Mouse (Mus musculus) hindbrain, embryonic 15.5 days (tissue): ENCODE measurements around the gene Apon. TPM values are rescaled to one million over a fixed set of nuclear protein-coding genes. Genes with fewer than 3 reads are reported as not detected.

ENCODE experiments used
- ATAC-seq: fragments of 200-750 bp; cut with Nextera tagmentation; 2 replicates; pipeline ENCODE4 v1.8.0; 2017; ENCODE audit warnings: low read depth, moderate number of reproducible peaks, moderate TSS enrichment; ENCODE audit not compliant: low FRiP score
- H3K27ac ChIP-seq: fragments of 300-500 bp; sonication (generic); replicated peaks from 2 replicates; pipeline ENCODE4 v1.5.1; 2015; ENCODE audit warnings: mild to moderate bottlenecking, inconsistent platforms
- H3K27me3 ChIP-seq: fragments of 300-500 bp; sonication (generic); 2 replicates; pipeline ENCODE4 v1.6.1; 2015; ENCODE audit warnings: control low read depth, inconsistent platforms
- H3K36me3 ChIP-seq: fragments of 300-500 bp; sonication (generic); 2 replicates; pipeline ENCODE4 v1.6.1; 2015; ENCODE audit warnings: control low read depth, inconsistent platforms
- H3K4me1 ChIP-seq: fragments of 300-500 bp; sonication (generic); replicated peaks from 2 replicates; pipeline ENCODE4 v1.6.1; 2015; ENCODE audit warnings: control low read depth, inconsistent platforms
- H3K4me2 ChIP-seq: fragments of 300-500 bp; sonication (generic); 2 replicates; pipeline ENCODE4 v1.6.1; 2015; ENCODE audit warnings: moderate library complexity, mild to moderate bottlenecking, inconsistent platforms
- H3K4me3 ChIP-seq: fragments of 300-500 bp; sonication (generic); 2 replicates; pipeline ENCODE4 v1.5.1; 2015; ENCODE audit warnings: mild to moderate bottlenecking, inconsistent platforms
- H3K9ac ChIP-seq: fragments of 300-500 bp; sonication (generic); 2 replicates; pipeline ENCODE4 v1.6.1; 2015; ENCODE audit warnings: inconsistent platforms
- H3K9me3 ChIP-seq: fragments of 300-500 bp; sonication (generic); 2 replicates; pipeline ENCODE4 v1.6.1; 2016; ENCODE audit warnings: control low read depth, inconsistent platforms
- WGBS: fragments of 180-500 bp; shearing (Covaris S2); methylation state at CpG from one replicate; pipeline ENCODE4 v1.1.7; 2015; 5-methylcytosine and 5-hydroxymethylcytosine counted together
- polyA plus RNA-seq: library from polyadenylated mRNA; unstranded; fragments of >200 nt; fragmentation: Nextera tagmentation; extraction: Ambion mirVana; gene quantifications from 2 replicates; pipeline ENCODE4 v1.2.1, GENCODE M21; 2015

Gene Apon
- polyA plus RNA-seq, 1 experiment from 2014 or later: 0.14 TPM

DNA sequence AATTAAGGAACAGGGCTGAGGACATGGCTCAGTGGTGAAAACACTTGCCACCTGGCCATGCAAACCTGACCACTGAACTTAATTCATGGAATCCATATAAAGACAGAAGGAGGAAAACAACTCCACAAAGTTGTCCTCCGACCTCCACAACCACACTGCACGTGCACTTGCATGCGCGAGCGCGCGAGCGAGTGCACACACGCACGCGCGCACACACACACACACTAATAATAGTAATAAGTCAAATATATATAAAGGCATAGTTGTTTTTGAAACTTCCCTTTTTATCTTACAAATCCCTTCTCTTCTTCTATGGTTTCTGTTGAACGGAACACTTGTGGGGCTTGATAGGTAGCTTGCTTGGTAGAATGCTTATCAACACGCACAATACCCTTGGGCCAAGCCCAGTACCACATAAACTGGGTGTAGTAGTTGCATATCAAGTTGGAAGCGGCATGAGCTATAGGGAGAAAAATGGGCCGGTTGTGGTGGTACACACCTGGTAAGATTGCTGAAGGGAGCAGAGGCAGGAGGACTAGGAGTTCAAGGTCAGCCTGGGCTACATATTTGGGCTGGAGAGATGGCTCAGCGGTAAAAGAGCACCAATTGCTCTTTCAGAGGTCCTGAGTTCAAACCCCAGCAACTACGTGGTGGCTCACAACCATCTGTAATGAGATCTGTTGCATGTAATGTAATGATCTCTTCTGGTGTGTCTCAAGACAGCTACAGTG lies 35.3 kb upstream of the Apon start:
- H3K9me3 ChIP-seq: no peaks in the 10 kb centered on the region
- 0 out of 2 replicates have a peak, but pooled peaks cover 3% of the 10 kb centered on the region for H3K27me3 ChIP-seq
- H3K4me3 ChIP-seq: no peak overlapping the region
- H3K4me2 ChIP-seq: no peak overlapping the region
- H3K27ac ChIP-seq: no peak overlapping the region
- H3K9ac ChIP-seq: no peak overlapping the region
- no peaks in the 10 kb centered on the region for H3K36me3 ChIP-seq
- no peak for ATAC-seq
- H3K4me1 ChIP-seq: no peaks in the 10 kb centered on the region
- WGBS: 95% methylated on average over 18 of the region's 18 CpGs

DNA sequence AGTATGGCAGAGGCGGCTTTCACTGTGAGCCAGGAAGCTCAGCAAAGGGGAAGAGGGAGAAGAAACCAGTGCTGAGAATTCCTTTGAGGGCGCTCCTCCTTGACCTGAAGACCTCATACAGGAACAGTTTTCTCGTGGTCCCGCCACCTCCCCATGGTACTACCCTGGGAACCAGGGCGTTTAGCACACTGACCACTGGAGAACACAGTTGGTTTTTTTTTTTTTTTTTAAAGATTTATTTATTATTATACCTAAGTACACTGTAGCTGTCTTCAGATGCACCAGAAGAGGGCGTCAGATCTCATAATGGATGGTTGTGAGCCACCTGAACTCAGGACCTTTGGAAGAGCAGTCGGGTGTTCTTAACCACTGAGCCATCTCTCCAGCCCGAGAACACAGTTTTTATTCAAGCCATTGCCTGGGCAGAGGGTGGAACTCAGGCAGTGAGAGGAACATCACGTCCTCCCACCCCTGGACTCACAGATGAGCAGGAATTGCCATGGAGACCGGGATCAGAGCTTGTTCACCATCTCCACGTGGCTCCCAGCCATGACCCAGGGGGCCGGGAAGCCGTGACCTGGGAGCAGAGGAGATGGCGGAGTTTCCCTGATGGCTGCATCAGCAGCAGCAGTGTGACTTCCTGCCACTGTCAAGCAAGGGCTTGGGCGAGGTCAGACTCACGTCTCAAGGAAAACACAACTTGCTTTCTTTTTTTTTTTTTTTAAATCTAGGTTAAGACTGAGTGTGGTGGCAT lies 32.2 kb upstream of the Apon start:
- WGBS: 62% methylated on average over 16 of the region's 16 CpGs
- no peaks in the 10 kb centered on the region for H3K4me1 ChIP-seq
- H3K4me2 ChIP-seq: no peak overlapping the region
- H3K9me3 ChIP-seq: no peaks in the 10 kb centered on the region
- H3K36me3 ChIP-seq: no peaks in the 10 kb centered on the region
- no peak for ATAC-seq
- no peak overlapping the region for H3K4me3 ChIP-seq
- H3K27me3 ChIP-seq: no peaks in the 10 kb centered on the region
- no peak overlapping the region for H3K27ac ChIP-seq
- H3K9ac ChIP-seq: no peak overlapping the region

DNA sequence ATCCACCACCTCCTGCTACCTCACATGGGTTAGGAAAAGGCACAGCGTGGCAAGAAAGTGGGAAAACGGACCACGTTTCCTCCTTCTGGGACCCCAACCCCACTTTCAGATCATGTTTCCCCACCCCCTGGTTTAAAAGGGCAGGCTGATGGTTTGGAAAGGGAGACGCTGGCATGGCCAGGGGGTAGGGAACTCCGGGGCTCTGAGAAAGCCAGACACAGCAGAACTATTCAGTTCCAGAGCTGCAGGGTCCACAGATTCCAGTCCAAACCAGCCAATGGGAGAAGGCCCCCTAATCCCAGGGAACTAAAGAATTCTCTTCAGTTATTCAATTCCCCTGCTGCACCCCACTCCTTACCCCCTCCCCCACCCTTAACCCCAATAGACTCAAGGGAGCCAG lies 28.8 kb upstream of the Apon start:
- H3K27ac ChIP-seq: no peak overlapping the region
- ATAC-seq: no peak
- H3K9me3 ChIP-seq: no peaks in the 10 kb centered on the region
- no peaks in the 10 kb centered on the region for H3K4me1 ChIP-seq
- H3K4me2 ChIP-seq: no peak overlapping the region
- H3K27me3 ChIP-seq: no peaks in the 10 kb centered on the region
- H3K36me3 ChIP-seq: no peaks in the 10 kb centered on the region
- no peak overlapping the region for H3K4me3 ChIP-seq
- no peak overlapping the region for H3K9ac ChIP-seq
- WGBS: 55% methylated on average over 5 of the region's 5 CpGs

DNA sequence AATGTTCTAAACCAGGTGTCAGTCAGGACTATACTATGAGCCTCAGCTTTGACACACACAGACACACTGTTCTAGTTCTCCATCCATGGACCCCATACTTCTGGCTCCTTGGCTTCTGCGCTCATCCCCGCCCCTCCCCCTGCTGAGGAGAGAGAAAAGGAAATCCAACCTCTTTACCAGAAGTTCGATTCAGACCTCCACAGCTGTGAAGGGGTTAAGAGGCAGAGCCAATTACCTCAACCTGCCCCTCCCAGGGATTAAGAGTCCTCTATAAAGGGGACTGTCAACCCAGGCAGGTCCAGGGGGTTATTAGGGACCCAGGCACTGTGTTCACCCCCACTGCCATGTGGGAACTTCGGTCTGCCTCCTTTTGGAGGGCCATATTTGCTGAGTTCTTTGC lies 28.4 kb upstream of the Apon start, which contains the start of gene Mip:
TSS of gene Mip (plus strand) at position 301 of the 400 bp plus-strand sequence.
- no peak within 1 kb of the TSS for H3K4me3 ChIP-seq
- H3K9ac ChIP-seq: no peak within 1 kb of the TSS
- H3K27ac ChIP-seq: no peak within 1 kb of the TSS
- no peak within 1 kb of the TSS for H3K4me2 ChIP-seq
- H3K27me3 ChIP-seq: no peaks in the 10 kb centered on the region
- H3K36me3 ChIP-seq: no peaks in the 10 kb centered on the region
- 48% methylated on average over 4 of the region's 4 CpGs for WGBS
- no peaks in the 10 kb centered on the region for H3K9me3 ChIP-seq
- no peak for ATAC-seq
- no peaks in the 10 kb centered on the region for H3K4me1 ChIP-seq

GRCm38 (mm10) chr10:128227592-128227991 lies 26.3 kb upstream of the Apon start:
- H3K9me3 ChIP-seq: no peaks in the 10 kb centered on the region
- H3K9ac ChIP-seq: no peak overlapping the region
- H3K4me1 ChIP-seq: peaks cover 6% of the 10 kb centered on the region
- WGBS: 87% methylated on average over 9 of the region's 9 CpGs
- no peak overlapping the region for H3K4me2 ChIP-seq
- H3K27me3 ChIP-seq: no peaks in the 10 kb centered on the region
- no peak for ATAC-seq
- H3K4me3 ChIP-seq: no peak overlapping the region
- no peak overlapping the region for H3K27ac ChIP-seq
- H3K36me3 ChIP-seq: no peaks in the 10 kb centered on the region

GRCm38 (mm10) chr10:128228009-128228408 lies 25.9 kb upstream of the Apon start:
- ATAC-seq: no peak
- peaks cover 11% of the 10 kb centered on the region for H3K4me1 ChIP-seq
- no peaks in the 10 kb centered on the region for H3K36me3 ChIP-seq
- H3K27me3 ChIP-seq: no peaks in the 10 kb centered on the region
- no peak overlapping the region for H3K4me3 ChIP-seq
- 93% methylated on average over 8 of the region's 8 CpGs for WGBS
- no peaks in the 10 kb centered on the region for H3K9me3 ChIP-seq
- H3K27ac ChIP-seq: no peak overlapping the region
- no peak overlapping the region for H3K4me2 ChIP-seq
- H3K9ac ChIP-seq: no peak overlapping the region

- H3K4me3 ChIP-seq: no peak overlapping the region
- no peak overlapping the region for H3K27ac ChIP-seq
- no peak overlapping the region for H3K9ac ChIP-seq
- ATAC-seq: no peak
- WGBS: 81% methylated on average over 12 of the region's 12 CpGs
- no peaks in the 10 kb centered on the region for H3K9me3 ChIP-seq
- peaks cover 12% of the 10 kb centered on the region for H3K4me1 ChIP-seq
- no peak overlapping the region for H3K4me2 ChIP-seq
- H3K27me3 ChIP-seq: no peaks in the 10 kb centered on the region
- no peaks in the 10 kb centered on the region for H3K36me3 ChIP-seq
These were observed 23.3 kb upstream of the Apon start for GRCm38 (mm10) chr10:128230582-128230981.

DNA sequence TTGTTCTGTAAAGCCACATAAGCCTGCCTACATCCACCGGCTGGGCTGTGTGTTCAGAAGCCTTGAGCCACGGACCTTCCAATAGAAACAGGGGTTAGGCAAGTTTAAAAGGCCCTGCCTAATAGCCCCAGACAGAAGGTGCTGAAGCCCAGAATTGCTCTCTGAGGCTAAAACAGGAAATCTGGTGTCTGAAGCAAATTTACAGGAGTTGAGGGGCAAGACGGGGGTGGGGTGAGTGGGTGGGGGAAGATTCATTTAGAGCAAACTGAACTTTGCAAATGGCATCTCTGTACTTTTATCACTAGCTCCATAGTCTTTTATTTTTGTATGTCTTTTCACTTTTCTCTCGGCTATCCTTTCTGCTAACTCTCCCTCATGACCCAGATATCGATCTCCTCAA lies 22.8 kb upstream of the Apon start:
- H3K27ac ChIP-seq: peak overlapping the region; percentile 94; the same call in 1 of the 2 replicates
- no peaks in the 10 kb centered on the region for H3K27me3 ChIP-seq
- H3K36me3 ChIP-seq: no peaks in the 10 kb centered on the region
- no peak for ATAC-seq
- no peaks in the 10 kb centered on the region for H3K9me3 ChIP-seq
- WGBS: 19% methylated on average over 5 of the region's 5 CpGs
- H3K4me1 ChIP-seq: peaks cover 12% of the 10 kb centered on the region
- peak overlapping the region; percentile 76 for H3K4me3 ChIP-seq
- 0 out of 2 replicates have a peak overlapping the region, but pooled peaks have one; percentile 71 for H3K9ac ChIP-seq
- peak overlapping the region; percentile 61 for H3K4me2 ChIP-seq

- peaks cover 12% of the 10 kb centered on the region for H3K4me1 ChIP-seq
- peak within 1 kb of the TSS; percentile 94 for H3K27ac ChIP-seq
- H3K4me3 ChIP-seq: peak within 1 kb of the TSS; percentile 76
- peak; percentile 94 for ATAC-seq
- WGBS: under 1% methylated on average over 57 of the region's 58 CpGs
- no peaks in the 10 kb centered on the region for H3K27me3 ChIP-seq
- no peaks in the 10 kb centered on the region for H3K9me3 ChIP-seq
- peak within 1 kb of the TSS; percentile 61 for H3K4me2 ChIP-seq
- no peaks in the 10 kb centered on the region for H3K36me3 ChIP-seq
- H3K9ac ChIP-seq: peak within 1 kb of the TSS; percentile 71
These were observed 22.0 kb upstream of the Apon start, which contains the start of gene Timeless for GRCm38 (mm10) chr10:128231697-128232419. Gene Timeless (plus strand): TSS chr10:128232065.

GRCm38 (mm10) chr10:128232420-128232985 lies 21.4 kb upstream of the Apon start:
- Histone ChIP-seq H3K9ac (peak overlapping the region; percentile 71), H3K36me3 (no peaks in the 10 kb centered on the region), H3K4me2 (peak overlapping the region; percentile 61), H3K9me3 (no peaks in the 10 kb centered on the region), H3K27me3 (no peaks in the 10 kb centered on the region), H3K4me3 (peak overlapping the region; percentile 76), H3K27ac (peak overlapping the region; percentile 94), H3K4me1 (peaks cover 12% of the 10 kb centered on the region)
- ATAC-seq: no peak; the same call in 1 of the 2 replicates
- WGBS: under 1% methylated on average over 14 of the region's 14 CpGs

DNA sequence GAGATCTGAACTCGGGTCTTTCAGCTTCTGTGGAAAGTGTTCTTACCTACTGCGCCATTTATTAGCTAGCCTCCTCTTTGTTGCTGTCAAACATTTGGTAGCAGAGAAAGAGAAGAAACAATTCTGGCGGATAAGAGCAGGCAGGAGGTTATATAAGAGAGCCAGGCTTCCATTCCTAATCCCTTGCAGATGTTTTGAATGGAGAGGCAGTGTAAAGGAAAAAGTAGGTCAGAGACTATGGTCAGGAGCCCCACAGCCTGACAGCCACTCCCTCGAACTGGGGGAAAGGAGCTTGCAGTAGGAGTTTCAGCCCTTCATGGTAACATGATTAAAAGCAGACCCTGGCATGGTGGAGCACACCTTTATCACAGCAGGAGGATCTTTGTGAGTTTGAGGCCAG lies 17.6 kb upstream of the Apon start:
- Histone ChIP-seq H3K36me3 (no peaks in the 10 kb centered on the region), H3K27me3 (no peaks in the 10 kb centered on the region), H3K27ac (no peak overlapping the region), H3K4me3 (no peak overlapping the region), H3K9me3 (no peaks in the 10 kb centered on the region), H3K4me2 (no peak overlapping the region), H3K9ac (no peak overlapping the region), H3K4me1 (peaks cover 7% of the 10 kb centered on the region)
- 87% methylated on average over 4 of the region's 4 CpGs for WGBS
- ATAC-seq: no peak
